Mouse (Mus musculus) midbrain, embryonic 11.5 days (tissue): ENCODE data around the gene Nell2. TPM values are rescaled to one million over a fixed set of nuclear protein-coding genes. Genes with fewer than 3 reads are reported as not detected.

ENCODE experiments used
- ATAC-seq: fragments of 200-750 bp; cut with Nextera tagmentation; 2 replicates; pipeline ENCODE4 v1.8.0; 2017; ENCODE audit warnings: moderate TSS enrichment, moderate library complexity; ENCODE audit not compliant: low FRiP score
- DNase-seq: peaks from one replicate; pipeline ENCODE4 v3.0.0; 2015; ENCODE audit warnings: low spot score; ENCODE audit errors: missing footprints
- H3K27ac ChIP-seq: fragments of 300-500 bp; sonication (generic); 2 replicates; pipeline ENCODE4 v1.5.1; 2014; ENCODE audit warnings: low read depth, low read length
- H3K27me3 ChIP-seq: fragments of 300-500 bp; sonication (generic); 2 replicates; pipeline ENCODE4 v1.6.1; 2014; ENCODE audit warnings: mild to moderate bottlenecking, low read length, moderate library complexity, mixed read lengths; ENCODE audit not compliant: control insufficient read depth, insufficient read depth
- H3K36me3 ChIP-seq: fragments of 300-500 bp; sonication (generic); 2 replicates; pipeline ENCODE4 v1.6.1; 2014; ENCODE audit warnings: mild to moderate bottlenecking, low read length, moderate library complexity, mixed read lengths; ENCODE audit not compliant: control insufficient read depth, insufficient read depth
- H3K4me1 ChIP-seq: fragments of 300-500 bp; sonication (generic); 2 replicates; pipeline ENCODE4 v1.6.1; 2014; ENCODE audit warnings: low read length; ENCODE audit not compliant: control insufficient read depth, insufficient read depth
- H3K4me2 ChIP-seq: fragments of 300-500 bp; sonication (generic); 2 replicates; pipeline ENCODE4 v1.6.1; 2014; ENCODE audit warnings: mild to moderate bottlenecking, moderate library complexity
- H3K4me3 ChIP-seq: fragments of 300-500 bp; sonication (generic); 2 replicates; pipeline ENCODE4 v1.5.1; 2014; ENCODE audit warnings: low read depth, low read length
- H3K9ac ChIP-seq: fragments of 300-500 bp; sonication (generic); 2 replicates; pipeline ENCODE4 v1.6.1; 2014; ENCODE audit warnings: low read length
- H3K9me3 ChIP-seq: fragments of 300-500 bp; sonication (generic); 2 replicates; pipeline ENCODE4 v1.6.1; 2016; ENCODE audit warnings: low read length; ENCODE audit not compliant: control insufficient read depth
- WGBS: fragments of 180-500 bp; shearing (Covaris S2); extraction: QIAGEN DNeasy Blood & Tissue Kit; methylation state at CpG from one replicate; pipeline ENCODE4 v1.1.7; 2014; 5-methylcytosine and 5-hydroxymethylcytosine counted together
- polyA plus RNA-seq: library from polyadenylated mRNA; unstranded; fragments of >200 nt; fragmentation: Nextera tagmentation; extraction: Ambion mirVana; gene quantifications from 2 replicates; pipeline ENCODE4 v1.2.1, GENCODE M21; 2014

Gene Nell2
- 81.0 and 84.3 TPM in 2 replicates for polyA plus RNA-seq

DNA sequence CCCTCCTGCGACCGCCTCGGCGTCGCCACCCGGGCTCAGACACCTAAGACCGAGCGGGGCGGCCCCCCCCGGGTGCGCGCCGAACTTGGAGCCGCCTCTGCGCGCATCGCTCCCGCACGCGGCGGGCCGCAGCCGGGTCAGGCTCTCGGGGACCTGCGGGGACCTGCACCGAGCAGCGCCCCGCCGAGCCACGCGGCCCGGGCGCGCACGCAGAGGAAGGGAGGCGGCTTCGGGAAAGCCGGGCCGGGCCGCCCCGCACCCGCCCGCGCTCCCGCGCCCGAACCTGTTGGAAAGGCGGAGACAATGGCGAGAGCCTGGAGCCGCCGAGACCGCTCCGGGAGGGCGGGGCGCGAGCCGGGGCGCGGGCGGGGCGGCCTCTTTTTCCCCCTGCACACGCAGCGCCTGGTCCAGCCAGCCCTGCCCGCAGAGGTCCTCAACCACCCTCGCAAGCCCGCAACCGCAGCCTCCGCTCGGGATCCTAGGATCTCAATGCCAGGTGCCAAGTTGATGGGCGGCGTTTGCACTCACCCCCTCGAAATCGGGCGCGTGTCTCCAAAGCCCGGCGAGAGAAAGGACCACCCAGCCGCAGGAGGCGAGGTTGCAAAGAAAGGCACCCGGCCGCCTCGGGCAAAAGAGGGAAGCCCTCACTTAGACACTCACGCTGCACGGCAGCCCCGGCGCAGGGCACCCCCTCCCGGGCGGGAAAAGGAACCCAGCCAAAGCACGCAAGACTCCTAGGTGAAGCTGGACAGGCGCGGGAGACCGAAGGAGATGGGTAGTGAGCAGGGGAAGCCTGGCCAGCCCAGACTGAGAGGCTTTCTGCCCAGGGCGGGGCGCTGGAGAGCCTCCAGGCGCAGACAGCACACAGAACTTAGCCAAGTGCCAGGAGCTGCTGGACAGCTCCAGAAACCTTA, at the start of gene Nell2:
TSS of gene Nell2 (minus strand) at position 612 of the 914 bp plus-strand sequence.
- Histone ChIP-seq H3K9me3 (no peaks in the 10 kb centered on the region), H3K36me3 (no peaks in the 10 kb centered on the region), H3K27me3 (no peaks in the 10 kb centered on the region; the same call in 1 of the 2 replicates), H3K4me2 (peak within 1 kb of the TSS; percentile 93), H3K4me3 (peak within 1 kb of the TSS; percentile 70), H3K27ac (peak within 1 kb of the TSS; percentile 71), H3K9ac (peak within 1 kb of the TSS; percentile 85), H3K4me1 (peaks cover 5% of the 10 kb centered on the region)
- WGBS = under 1% methylated on average over 86 of the region's 95 CpGs
- ATAC-seq = peak; percentile 87
- peak; percentile 97 for DNase-seq

DNA sequence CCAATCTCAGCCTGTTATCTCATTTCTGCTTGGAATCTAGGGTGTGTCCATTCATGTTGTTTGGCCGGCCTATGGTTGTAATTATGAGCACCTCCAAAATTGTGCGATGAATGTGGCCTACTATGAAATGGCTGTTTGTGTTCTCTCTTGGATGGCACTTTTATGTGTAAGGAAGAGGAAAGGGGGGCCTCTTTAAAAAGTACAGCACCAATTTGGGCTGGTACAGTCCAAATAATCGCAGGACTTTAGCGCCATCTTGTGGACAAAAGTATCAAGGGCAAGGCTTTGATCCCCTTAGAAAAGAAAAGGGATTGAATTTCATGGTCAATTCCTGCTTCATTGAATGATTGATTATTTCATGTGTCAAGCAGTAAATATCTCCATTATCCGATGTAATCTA, 46.3 kb upstream of the Nell2 start:
- DNase-seq (peak; percentile 98), ATAC-seq (peak; percentile 64)
- Histone ChIP-seq H3K4me3 (no peak overlapping the region), H3K4me1 (no peaks in the 10 kb centered on the region), H3K4me2 (no peak overlapping the region), H3K9me3 (no peaks in the 10 kb centered on the region; the same call in 1 of the 2 replicates), H3K27ac (no peak overlapping the region), H3K27me3 (no peaks in the 10 kb centered on the region), H3K9ac (no peak overlapping the region), H3K36me3 (no peaks in the 10 kb centered on the region)
- WGBS = 18% methylated on average over 5 of the region's 5 CpGs

DNA sequence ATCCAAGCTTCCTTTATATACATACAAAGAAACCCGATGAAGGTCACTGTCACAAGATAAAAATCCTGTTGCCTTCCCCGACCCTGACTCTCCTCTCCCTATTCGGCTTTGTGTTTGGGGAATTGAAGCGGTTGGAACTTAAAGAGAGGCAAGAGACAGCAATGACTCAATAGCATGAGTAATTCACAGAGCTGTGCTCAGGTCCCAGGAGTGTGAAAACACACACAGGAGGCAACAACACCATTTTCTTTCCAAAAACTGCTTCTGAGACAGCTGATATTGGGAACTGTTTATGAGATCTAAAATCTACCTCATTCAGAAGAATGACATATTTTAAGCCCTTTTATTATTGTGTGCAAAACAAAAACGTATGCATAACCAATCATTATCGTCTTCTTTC, 41.2 kb upstream of the Nell2 start:
- Histone ChIP-seq H3K9me3 (no peaks in the 10 kb centered on the region; the same call in 1 of the 2 replicates), H3K36me3 (no peaks in the 10 kb centered on the region), H3K9ac (no peak overlapping the region), H3K27ac (no peak overlapping the region), H3K4me3 (no peak overlapping the region), H3K27me3 (no peaks in the 10 kb centered on the region), H3K4me1 (no peaks in the 10 kb centered on the region), H3K4me2 (no peak overlapping the region)
- DNase-seq = no peak
- ATAC-seq = no peak
- 90% methylated on average over 6 of the region's 6 CpGs for WGBS

DNA sequence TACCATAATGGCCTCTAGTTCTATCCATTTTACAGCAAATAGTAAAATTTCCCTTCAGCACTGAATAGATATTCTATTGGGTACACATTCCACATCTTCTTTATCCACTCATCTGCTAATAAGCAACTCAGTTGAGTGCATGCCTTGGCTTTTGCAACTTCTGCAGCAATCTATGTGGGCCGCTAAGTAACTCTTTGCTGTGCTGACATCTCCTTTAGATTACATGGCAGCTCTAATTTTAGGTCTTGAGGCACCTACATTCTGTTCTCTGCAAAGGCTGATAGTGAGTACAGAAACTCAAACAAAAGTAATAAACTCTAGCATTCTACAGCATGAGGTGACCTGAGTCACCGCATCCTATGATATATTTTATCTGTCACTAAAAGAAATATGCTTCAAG, 36.8 kb upstream of the Nell2 start:
- H3K27ac ChIP-seq = no peak overlapping the region
- no peak overlapping the region for H3K9ac ChIP-seq
- ATAC-seq (no peak), DNase-seq (no peak)
- H3K27me3 ChIP-seq = no peaks in the 10 kb centered on the region
- no peaks in the 10 kb centered on the region for H3K9me3 ChIP-seq
- H3K4me1 ChIP-seq = no peaks in the 10 kb centered on the region
- no peak overlapping the region for H3K4me2 ChIP-seq
- 95% methylated on average over 2 of the region's 2 CpGs for WGBS
- H3K4me3 ChIP-seq = no peak overlapping the region
- no peaks in the 10 kb centered on the region for H3K36me3 ChIP-seq

DNA sequence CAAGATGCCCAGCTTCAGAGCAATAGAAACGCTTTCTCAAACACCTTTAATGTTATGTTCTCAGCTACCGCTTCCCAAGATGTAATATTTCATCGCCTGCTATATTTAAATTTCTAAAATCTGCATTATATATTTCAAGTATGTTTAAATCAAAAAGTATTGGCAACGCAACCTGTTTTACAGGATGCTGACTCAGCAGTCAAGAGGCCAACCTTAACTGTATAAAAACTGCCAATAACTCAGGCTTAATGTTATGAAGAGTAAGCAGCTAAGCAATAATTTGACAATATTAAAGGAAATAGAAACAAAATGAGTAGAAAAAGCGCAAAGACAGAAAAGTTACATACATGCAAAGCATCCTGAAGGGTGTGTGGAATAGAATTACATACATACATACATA, 32.9 kb upstream of the Nell2 start:
- Histone ChIP-seq H3K9me3 (no peaks in the 10 kb centered on the region), H3K4me3 (no peak overlapping the region), H3K9ac (no peak overlapping the region), H3K4me2 (no peak overlapping the region), H3K36me3 (no peaks in the 10 kb centered on the region), H3K27me3 (no peaks in the 10 kb centered on the region), H3K27ac (no peak overlapping the region), H3K4me1 (no peaks in the 10 kb centered on the region)
- no peak for DNase-seq
- no peak for ATAC-seq
- WGBS = 88% methylated on average over 5 of the region's 5 CpGs

DNA sequence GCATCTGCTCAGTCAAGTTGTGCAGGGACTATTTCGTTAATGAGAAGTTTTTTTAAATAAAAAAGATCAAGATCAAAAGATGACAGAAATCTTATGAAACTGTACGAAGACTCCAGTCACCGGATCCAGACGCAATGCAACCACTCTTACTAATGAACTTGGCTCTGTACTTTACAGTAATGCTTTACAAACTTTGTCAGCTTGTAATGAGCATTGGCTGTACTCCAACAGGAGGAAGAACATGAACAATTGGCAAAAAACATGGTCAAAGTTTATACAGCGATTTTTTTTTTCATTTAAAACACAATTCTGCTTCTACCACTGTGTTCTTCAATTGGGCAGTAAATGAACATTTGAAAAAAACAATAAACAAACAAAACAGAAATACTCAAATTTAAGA, 21.7 kb upstream of the Nell2 start:
- Histone ChIP-seq H3K27ac (no peak overlapping the region), H3K4me3 (no peak overlapping the region), H3K36me3 (no peaks in the 10 kb centered on the region), H3K27me3 (no peaks in the 10 kb centered on the region), H3K9ac (no peak overlapping the region), H3K4me1 (no peaks in the 10 kb centered on the region), H3K9me3 (no peaks in the 10 kb centered on the region), H3K4me2 (no peak overlapping the region)
- ATAC-seq = no peak
- peak; percentile 45 for DNase-seq
- 91% methylated on average over 5 of the region's 5 CpGs for WGBS

DNA sequence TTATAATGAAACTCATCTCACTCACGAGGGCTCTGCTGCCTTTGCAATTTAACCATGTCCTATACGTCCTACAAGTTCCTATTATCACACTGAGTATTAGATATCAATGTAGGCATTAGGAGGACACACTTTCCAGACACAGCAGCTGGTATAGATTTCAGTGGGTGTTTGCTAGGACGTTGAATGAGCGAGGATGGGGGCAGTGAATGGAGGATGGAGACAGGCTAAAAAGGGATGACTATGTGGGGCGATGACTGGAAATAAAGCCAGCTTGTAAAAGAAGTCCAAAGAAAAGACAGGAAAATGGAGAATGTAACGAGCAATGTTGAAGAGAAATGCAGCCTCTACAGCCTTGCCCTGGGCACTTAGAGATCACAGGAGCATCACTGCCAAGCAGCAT, 14.3 kb upstream of the Nell2 start:
- H3K9me3 ChIP-seq = no peaks in the 10 kb centered on the region; the same call in 1 of the 2 replicates
- H3K9ac ChIP-seq = no peak overlapping the region
- peak; percentile 12 for DNase-seq
- no peak overlapping the region for H3K27ac ChIP-seq
- no peaks in the 10 kb centered on the region for H3K27me3 ChIP-seq
- H3K4me2 ChIP-seq = no peak overlapping the region
- ATAC-seq = no peak
- no peak overlapping the region for H3K4me3 ChIP-seq
- 77% methylated on average over 6 of the region's 6 CpGs for WGBS
- no peaks in the 10 kb centered on the region for H3K4me1 ChIP-seq
- no peaks in the 10 kb centered on the region for H3K36me3 ChIP-seq

DNA sequence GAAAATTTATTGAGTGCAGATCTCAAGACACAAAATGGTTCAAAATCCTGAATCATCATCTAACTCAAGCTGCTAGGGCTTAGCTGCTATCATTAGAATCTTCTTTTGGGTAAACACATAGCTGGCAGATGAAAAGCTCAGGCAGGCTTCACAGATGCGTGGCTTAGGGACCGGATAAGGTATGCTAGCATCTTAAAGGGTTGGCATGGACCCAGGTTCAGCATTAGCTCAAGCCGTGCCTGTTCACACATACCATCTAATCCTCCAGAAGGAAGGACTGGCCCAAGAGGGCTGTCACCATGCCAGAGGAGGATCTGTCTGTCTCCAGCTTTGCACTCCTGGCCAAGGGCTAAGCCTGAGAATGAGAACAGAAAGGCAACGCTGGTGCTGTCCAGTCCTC, 8.4 kb upstream of the Nell2 start:
- H3K4me3 ChIP-seq = no peak overlapping the region
- no peaks in the 10 kb centered on the region for H3K27me3 ChIP-seq
- no peak for ATAC-seq
- no peak overlapping the region for H3K9ac ChIP-seq
- no peak overlapping the region for H3K4me2 ChIP-seq
- 88% methylated on average over 4 of the region's 4 CpGs for WGBS
- peak; percentile 78 for DNase-seq
- no peaks in the 10 kb centered on the region for H3K36me3 ChIP-seq
- H3K27ac ChIP-seq = no peak overlapping the region
- H3K9me3 ChIP-seq = no peaks in the 10 kb centered on the region; the same call in 1 of the 2 replicates
- no peaks in the 10 kb centered on the region for H3K4me1 ChIP-seq

DNA sequence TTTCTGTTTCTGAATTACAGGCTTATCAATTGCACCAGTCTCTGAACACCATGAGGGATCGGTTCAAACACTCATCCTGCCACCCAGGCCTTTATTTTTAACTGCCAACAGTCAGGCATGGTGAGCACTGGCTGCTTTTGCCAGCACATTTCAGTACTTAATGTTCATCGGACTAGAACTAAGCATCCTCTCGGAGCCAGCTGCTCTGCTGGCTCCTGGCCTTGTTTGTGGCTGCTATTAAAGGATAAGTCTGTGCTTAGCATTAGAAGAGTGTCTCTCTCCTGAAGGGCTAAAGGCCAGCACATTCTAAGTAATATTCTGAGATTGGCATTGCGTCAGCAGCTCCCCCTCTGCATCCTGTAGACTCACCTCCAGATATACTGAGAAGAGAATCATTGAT, 7.9 kb upstream of the Nell2 start:
- no peaks in the 10 kb centered on the region for H3K27me3 ChIP-seq
- no peaks in the 10 kb centered on the region for H3K36me3 ChIP-seq
- no peak overlapping the region for H3K27ac ChIP-seq
- H3K4me2 ChIP-seq = no peak overlapping the region
- no peak for ATAC-seq
- H3K9me3 ChIP-seq = no peaks in the 10 kb centered on the region; the same call in 1 of the 2 replicates
- WGBS = 63% methylated on average over 4 of the region's 4 CpGs
- no peak overlapping the region for H3K9ac ChIP-seq
- no peaks in the 10 kb centered on the region for H3K4me1 ChIP-seq
- DNase-seq = peak; percentile 41
- H3K4me3 ChIP-seq = no peak overlapping the region
